Mouse (Mus musculus) left cerebral cortex, adult 11 months (tissue): Measurements from ENCODE around the gene Zfp184.

Experiments
- DNase-seq: peaks from one replicate; pipeline ENCODE4 v3.0.0; 2022; ENCODE audit warnings: low spot score

The Zfp184 gene

GRCm38 (mm10) chr13:21923417-21923816 is 21.5 kb upstream of the Zfp184 start:
- DNase-seq, result no peak

GRCm38 (mm10) chr13:21924734-21925335 is 20.1 kb upstream of the Zfp184 start:
- no peak for DNase-seq

- DNase-seq, result no peak
These were observed 13.9 kb upstream of the Zfp184 start for GRCm38 (mm10) chr13:21930981-21931380.

GRCm38 (mm10) chr13:21931740-21932139 is 13.2 kb upstream of the Zfp184 start:
- DNase-seq, result no peak

GRCm38 (mm10) chr13:21933626-21934548 is 11.0 kb upstream of the Zfp184 start:
- DNase-seq, result no peak

- DNase-seq, result no peak
These were observed 9.7 kb upstream of the Zfp184 start for GRCm38 (mm10) chr13:21934982-21935791.

GRCm38 (mm10) chr13:21935833-21936232 is 9.1 kb upstream of the Zfp184 start:
- no peak for DNase-seq

- no peak for DNase-seq
These were observed 7.9 kb upstream of the Zfp184 start for GRCm38 (mm10) chr13:21936968-21937367.

- DNase-seq, result peak; percentile 81
These were observed 4.7 kb upstream of the Zfp184 start for GRCm38 (mm10) chr13:21940213-21940612.

- DNase-seq, result peak; percentile 75
These were observed 4.0 kb upstream of the Zfp184 start for GRCm38 (mm10) chr13:21940811-21941321.

- DNase-seq, result no peak
These were observed 1.2 kb upstream of the Zfp184 start for GRCm38 (mm10) chr13:21943644-21944043.

GRCm38 (mm10) chr13:21944592-21944925 is 335 bp upstream of the Zfp184 start:
- DNase-seq, result no peak

GRCm38 (mm10) chr13:21969269-21969668 is 24.4 kb downstream of the Zfp184 start:
- DNase-seq, result no peak

- no peak for DNase-seq
These were observed 24.9 kb downstream of the Zfp184 start for GRCm38 (mm10) chr13:21969816-21970215.

GRCm38 (mm10) chr13:21971641-21972040 is 26.7 kb downstream of the Zfp184 start:
- DNase-seq, result no peak

- DNase-seq, result peak; percentile 55
These were observed 29.4 kb downstream of the Zfp184 start for GRCm38 (mm10) chr13:21974221-21974725.

GRCm38 (mm10) chr13:21974726-21975473 is 30.0 kb downstream of the Zfp184 start:
- peak; percentile 49 for DNase-seq

- no peak for DNase-seq
These were observed 36.3 kb downstream of the Zfp184 start, which contains the start of gene Pom121l2 for GRCm38 (mm10) chr13:21980981-21981802. Gene Pom121l2 (plus strand): TSS chr13:21981194.

GRCm38 (mm10) chr13:21981803-21982193 is 36.9 kb downstream of the Zfp184 start:
- DNase-seq, result no peak

GRCm38 (mm10) chr13:21984486-21984885 is 39.6 kb downstream of the Zfp184 start:
- no peak for DNase-seq
